Mouse (Mus musculus): ENCODE data around the gene Tjp1. TPM values are rescaled to one million over a fixed set of nuclear protein-coding genes. Genes with fewer than 3 reads are reported as not detected.

Tjp1 gene
- total and polyA plus RNA-seq, 2 experiments from 2014 or later: 23.2 to 46.7 TPM

DNA sequence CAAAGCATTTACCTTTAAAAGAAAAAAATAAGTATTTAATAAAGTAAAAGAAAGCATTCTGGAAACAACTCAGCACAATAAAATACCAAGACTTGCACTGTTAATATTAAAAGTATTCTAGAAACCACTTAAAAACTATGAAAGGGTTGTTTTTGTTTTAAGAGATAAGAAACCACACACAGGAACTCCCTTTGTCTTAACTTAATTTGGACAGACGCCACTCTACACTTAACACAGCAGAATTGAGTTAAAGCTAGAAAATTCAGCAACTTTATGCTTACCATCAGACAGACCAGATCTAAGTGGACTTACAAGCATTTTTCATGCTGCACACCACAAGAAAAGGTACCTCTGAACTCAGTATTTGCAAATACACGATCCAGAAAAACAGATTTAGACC, 172.7 kb downstream of the Tjp1 start:
- ATAC-seq (ENCODE audit: low FRiP score) (no peak), DNase-seq (ENCODE audit: low spot score) (no peak)
- TF ChIP-seq CTCF (IDR thresholded peaks at IDR 0.05): no peak
- Histone ChIP-seq H3K4me2 (ENCODE audit: low read depth, low read length, poor library complexity, severe bottlenecking) (no peak overlapping the region), H3K9ac (replicated peaks; ENCODE audit: low read length, poor library complexity, severe bottlenecking) (no peak overlapping the region), H3K9me3 (ENCODE audit: low read length) (no peaks in the 10 kb centered on the region), H3K27ac (ENCODE audit: low read depth, low read length) (no peak overlapping the region), H3K4me3 (ENCODE audit: low read depth, low read length) (no peak overlapping the region), H3K4me1 (ENCODE audit: insufficient read depth, low read length) (peaks cover 6% of the 10 kb centered on the region; the same call in 1 of the 2 replicates), H3K27me3 (ENCODE audit: insufficient read depth, low read length) (no peaks in the 10 kb centered on the region), H3K36me3 (ENCODE audit: insufficient read depth, low read length) (no peaks in the 10 kb centered on the region)
- 80% methylated on average over 2 of the region's 2 CpGs for WGBS

DNA sequence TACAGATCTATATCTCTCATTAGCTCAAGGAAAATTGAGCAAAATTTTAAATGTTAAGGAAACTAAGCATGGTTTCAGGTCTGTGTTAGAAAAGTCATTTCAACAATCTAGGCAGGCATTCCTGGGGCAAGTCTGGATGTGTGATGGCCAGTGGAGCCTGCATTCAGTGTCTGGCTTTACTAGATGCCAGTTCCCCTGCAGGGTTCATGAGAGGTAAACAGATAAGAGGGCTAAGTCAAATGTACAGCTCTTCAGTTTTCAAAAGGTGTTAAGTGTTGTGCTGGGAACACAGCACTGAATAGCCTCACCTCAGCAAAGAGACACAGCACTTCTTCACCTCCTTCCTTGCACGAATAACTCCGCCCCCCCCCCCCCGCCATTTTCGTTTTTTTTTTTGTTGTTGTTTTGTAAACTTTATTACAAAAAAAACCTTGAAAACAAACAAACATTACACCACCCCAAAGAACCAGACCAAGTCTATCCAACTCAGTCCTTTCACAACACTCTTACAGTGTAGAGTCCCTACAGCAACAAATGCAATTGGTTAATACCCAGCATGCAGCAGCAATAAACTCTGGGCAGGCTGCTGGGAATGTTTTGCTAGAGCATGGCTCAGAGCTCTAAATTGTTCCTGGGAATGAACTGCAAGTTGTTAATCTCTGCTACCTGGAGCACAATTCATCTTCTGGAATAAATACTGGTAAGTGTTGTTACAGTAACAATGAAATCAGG, 177.1 kb downstream of the Tjp1 start:
- no peak overlapping the region for H3K27ac ChIP-seq (ENCODE audit: low read depth, low read length)
- no peaks in the 10 kb centered on the region for H3K9me3 ChIP-seq (ENCODE audit: low read length)
- no peaks in the 10 kb centered on the region for H3K36me3 ChIP-seq (ENCODE audit: insufficient read depth, low read length)
- no peaks in the 10 kb centered on the region for H3K4me1 ChIP-seq (ENCODE audit: insufficient read depth, low read length)
- no peak for DNase-seq (ENCODE audit: low spot score)
- no peak for TF ChIP-seq CTCF (IDR thresholded peaks at IDR 0.05)
- H3K4me3 ChIP-seq (ENCODE audit: low read depth, low read length): no peak overlapping the region
- no peaks in the 10 kb centered on the region for H3K27me3 ChIP-seq (ENCODE audit: insufficient read depth, low read length)
- WGBS: 76% methylated on average over 4 of the region's 4 CpGs
- no peak overlapping the region for H3K9ac ChIP-seq (replicated peaks; ENCODE audit: low read length, poor library complexity, severe bottlenecking)
- ATAC-seq (ENCODE audit: low FRiP score): no peak
- no peak overlapping the region for H3K4me2 ChIP-seq (ENCODE audit: low read depth, low read length, poor library complexity, severe bottlenecking)

DNA sequence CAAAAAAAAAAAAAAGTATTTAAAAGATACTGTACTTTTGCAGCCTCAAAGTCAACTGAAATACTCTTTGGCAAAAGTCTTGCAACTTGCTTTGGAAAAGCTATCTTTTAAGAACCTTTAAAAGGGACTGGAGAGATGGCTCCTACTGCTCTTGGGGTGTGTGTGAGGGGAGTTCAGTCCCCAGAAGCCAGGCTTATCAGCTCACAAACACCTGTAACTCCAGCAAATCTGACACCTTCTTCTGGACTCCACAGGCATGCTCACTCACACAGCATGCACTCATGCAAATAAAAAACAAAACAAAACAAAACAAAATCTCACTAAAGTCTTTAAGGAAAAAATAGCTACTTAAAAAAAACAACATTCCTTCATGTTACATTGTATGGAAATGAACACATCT, 179.0 kb downstream of the Tjp1 start:
- H3K36me3 ChIP-seq (ENCODE audit: insufficient read depth, low read length): no peaks in the 10 kb centered on the region
- H3K4me2 ChIP-seq (ENCODE audit: low read depth, low read length, poor library complexity, severe bottlenecking): no peak overlapping the region
- no peak overlapping the region for H3K4me3 ChIP-seq (ENCODE audit: low read depth, low read length)
- no peak overlapping the region for H3K27ac ChIP-seq (ENCODE audit: low read depth, low read length)
- DNase-seq (ENCODE audit: low spot score) (no peak), ATAC-seq (ENCODE audit: low FRiP score) (no peak)
- H3K9me3 ChIP-seq (ENCODE audit: low read length): no peaks in the 10 kb centered on the region
- H3K27me3 ChIP-seq (ENCODE audit: insufficient read depth, low read length): no peaks in the 10 kb centered on the region
- no peaks in the 10 kb centered on the region for H3K4me1 ChIP-seq (ENCODE audit: insufficient read depth, low read length)
- no peak for TF ChIP-seq CTCF (IDR thresholded peaks at IDR 0.05)
- no peak overlapping the region for H3K9ac ChIP-seq (replicated peaks; ENCODE audit: low read length, poor library complexity, severe bottlenecking)

DNA sequence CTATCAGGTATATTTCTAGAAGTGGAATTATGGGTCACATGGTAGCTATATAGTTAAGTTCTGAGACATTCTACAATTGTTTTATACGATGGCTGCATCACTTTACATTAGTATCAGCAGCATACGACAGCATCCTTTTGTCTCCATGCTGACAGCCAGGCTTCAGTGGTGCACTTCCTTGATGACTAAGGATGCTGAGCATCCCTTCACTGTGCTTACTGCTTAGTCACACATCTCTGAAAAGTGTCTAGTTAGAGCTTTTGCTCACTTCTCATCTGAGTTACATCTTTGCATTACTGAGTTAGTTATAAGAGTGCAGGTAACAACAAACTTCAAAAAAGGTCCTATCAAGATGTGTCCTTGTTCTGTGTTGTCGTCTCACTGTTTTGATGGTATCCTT, 182.3 kb downstream of the Tjp1 start:
- no peaks in the 10 kb centered on the region for H3K27me3 ChIP-seq (ENCODE audit: insufficient read depth, low read length)
- no peak overlapping the region for H3K27ac ChIP-seq (ENCODE audit: low read depth, low read length)
- no peak overlapping the region for H3K9ac ChIP-seq (replicated peaks; ENCODE audit: low read length, poor library complexity, severe bottlenecking)
- no peaks in the 10 kb centered on the region for H3K9me3 ChIP-seq (ENCODE audit: low read length)
- TF ChIP-seq CTCF (IDR thresholded peaks at IDR 0.05): no peak
- no peak overlapping the region for H3K4me2 ChIP-seq (ENCODE audit: low read depth, low read length, poor library complexity, severe bottlenecking)
- ATAC-seq (ENCODE audit: low FRiP score): no peak
- H3K4me1 ChIP-seq (ENCODE audit: insufficient read depth, low read length): no peaks in the 10 kb centered on the region
- no peak for DNase-seq (ENCODE audit: low spot score)
- no peaks in the 10 kb centered on the region; the same call in 1 of the 2 replicates for H3K36me3 ChIP-seq (ENCODE audit: insufficient read depth, low read length)
- no peak overlapping the region for H3K4me3 ChIP-seq (ENCODE audit: low read depth, low read length)
- 73% methylated on average over 3 of the region's 3 CpGs for WGBS

DNA sequence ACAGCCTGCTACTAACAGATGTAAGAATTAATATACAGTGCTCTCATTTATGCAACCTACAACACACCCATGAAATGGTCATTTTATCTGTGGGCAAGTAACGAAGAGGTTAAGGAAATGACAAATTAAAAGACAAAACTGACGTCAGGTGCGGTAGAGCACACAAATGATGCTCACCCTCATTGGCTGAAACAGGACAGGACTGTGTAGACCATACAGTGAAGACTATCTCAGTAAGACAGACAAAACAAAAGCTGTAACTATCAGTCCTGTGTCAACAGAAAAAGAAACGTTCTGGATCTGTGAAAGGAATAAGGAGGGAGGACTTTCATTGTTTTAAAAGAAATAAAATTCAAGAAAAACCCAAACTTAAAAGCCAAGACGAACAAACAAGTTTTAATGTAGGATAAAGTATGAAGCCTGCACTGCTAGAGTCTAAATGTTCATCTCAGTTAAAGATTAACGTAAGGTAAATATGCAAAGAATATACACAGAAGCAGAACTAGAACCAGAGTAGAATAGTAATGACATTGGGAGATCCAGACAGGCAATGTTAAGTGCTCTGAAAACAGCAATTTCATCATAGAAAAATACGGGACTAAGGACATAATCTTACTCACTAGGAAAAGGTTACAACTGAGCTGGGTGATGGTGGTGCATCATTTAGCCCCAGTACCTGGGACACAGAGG, 189.9 kb downstream of the Tjp1 start:
- no peaks in the 10 kb centered on the region for H3K4me1 ChIP-seq (ENCODE audit: insufficient read depth, low read length)
- 95% methylated on average over 7 of the region's 7 CpGs for WGBS
- no peak overlapping the region for H3K4me3 ChIP-seq (ENCODE audit: low read depth, low read length)
- peaks cover 10% of the 10 kb centered on the region for H3K36me3 ChIP-seq (ENCODE audit: insufficient read depth, low read length)
- no peak overlapping the region for H3K27ac ChIP-seq (ENCODE audit: low read depth, low read length)
- H3K4me2 ChIP-seq (ENCODE audit: low read depth, low read length, poor library complexity, severe bottlenecking): no peak overlapping the region
- DNase-seq (ENCODE audit: low spot score) (no peak), ATAC-seq (ENCODE audit: low FRiP score) (no peak)
- H3K9me3 ChIP-seq (ENCODE audit: low read length): no peaks in the 10 kb centered on the region
- no peak overlapping the region for H3K9ac ChIP-seq (replicated peaks; ENCODE audit: low read length, poor library complexity, severe bottlenecking)
- H3K27me3 ChIP-seq (ENCODE audit: insufficient read depth, low read length): no peaks in the 10 kb centered on the region
- TF ChIP-seq CTCF (IDR thresholded peaks at IDR 0.05): no peak

DNA sequence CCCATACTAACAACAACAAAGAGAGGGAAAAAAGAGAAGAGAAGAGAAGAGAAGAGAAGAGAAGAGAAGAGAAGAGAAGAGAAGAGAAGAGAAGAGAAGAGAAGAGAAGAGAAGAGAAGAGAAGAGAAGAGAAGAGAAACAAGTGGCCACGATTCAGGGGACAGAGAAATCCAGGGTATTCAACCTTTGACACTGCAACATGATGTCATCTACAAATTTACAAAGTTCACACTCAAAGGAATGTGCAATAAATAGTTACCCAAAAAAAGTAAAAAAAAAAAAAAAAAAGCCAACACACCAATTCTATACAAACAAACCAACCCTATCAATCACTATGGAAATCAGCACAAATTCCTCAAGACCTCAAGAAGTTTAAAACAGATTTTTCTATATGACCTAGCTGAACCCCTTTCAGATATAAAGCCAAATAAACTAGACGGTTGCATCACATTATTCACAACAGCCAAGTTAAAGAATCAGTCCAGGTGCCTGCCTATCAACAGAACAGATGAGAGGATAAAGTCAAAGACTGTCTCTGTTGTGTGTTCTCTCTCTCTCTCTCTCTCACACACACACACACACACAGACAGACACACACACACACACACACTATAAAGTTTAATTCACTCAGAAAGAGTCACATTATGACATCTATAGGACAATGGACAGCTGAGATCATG, 194.4 kb downstream of the Tjp1 start:
- H3K36me3 ChIP-seq (ENCODE audit: insufficient read depth, low read length): peaks cover 12% of the 10 kb centered on the region
- ATAC-seq (ENCODE audit: low FRiP score) (no peak), DNase-seq (ENCODE audit: low spot score) (no peak)
- H3K27me3 ChIP-seq (ENCODE audit: insufficient read depth, low read length): no peaks in the 10 kb centered on the region
- H3K4me1 ChIP-seq (ENCODE audit: insufficient read depth, low read length): no peaks in the 10 kb centered on the region
- no peak overlapping the region for H3K27ac ChIP-seq (ENCODE audit: low read depth, low read length)
- no peak overlapping the region for H3K9ac ChIP-seq (replicated peaks; ENCODE audit: low read length, poor library complexity, severe bottlenecking)
- no peak overlapping the region for H3K4me3 ChIP-seq (ENCODE audit: low read depth, low read length)
- no peak for TF ChIP-seq CTCF (IDR thresholded peaks at IDR 0.05)
- no peak overlapping the region for H3K4me2 ChIP-seq (ENCODE audit: low read depth, low read length, poor library complexity, severe bottlenecking)
- no peaks in the 10 kb centered on the region for H3K9me3 ChIP-seq (ENCODE audit: low read length)
- 80% methylated on average over 2 of the region's 2 CpGs for WGBS
